Comparison of ENCODE assay signal across 7 mouse cellular contexts in genomic region chr9:50746214-50746677, GRCm38 (mm10). TPM values are rescaled to one million over a fixed set of nuclear protein-coding genes. Genes with fewer than 3 reads are reported as not detected.
DNase-seq lines count a peak whose midpoint lies in the region; ATAC-seq and TF ChIP-seq lines count a peak whose summit lies in the region.

TSS of gene 2310030G06Rik (minus strand) at chr9:50746536.

- ATAC-seq in Patski = peak; percentile 41
- peak; percentile 10; the same call in 1 of the 2 replicates for ATAC-seq in forebrain, embryonic 16.5 days
- ATAC-seq in kidney, embryonic 15.5 days (replicated peaks; ENCODE audit: low FRiP score) = peak; percentile 88

- POLR2A ChIA-PET in Patski (lab: Charles Lee) = interaction anchor here (2.0 kb wide), 1 partner anchor 19 kb away, joined by 6 read pairs; no protein-coding TSS in a partner anchor

- DNase-seq in Patski (ENCODE audit: low read depth, low spot score) = no peak
- peak; percentile 66 for DNase-seq in lung, postnatal 10 days
- DNase-seq in urinary bladder, postnatal 14 days (ENCODE audit: low spot score) = peak; percentile 64
- no peak for DNase-seq in layer of hippocampus, adult 11-12 months (ENCODE audit: low spot score)

- TF ChIP-seq POLR2A in ES-Bruce4 (IDR thresholded peaks at IDR 0.05; ENCODE audit: insufficient read depth, low read length) = no peak

- peak within 1 kb of the TSS; percentile 62 for H3K27ac ChIP-seq in ES-Bruce4 (ENCODE audit: insufficient read depth, low read length)
- H3K27ac ChIP-seq in forebrain, embryonic 16.5 days (ENCODE audit: low read length) = no peak within 1 kb of the TSS
- peak within 1 kb of the TSS; percentile 89 for H3K27ac ChIP-seq in kidney, embryonic 15.5 days

- TF ChIP-seq EP300 in ES-Bruce4 (IDR thresholded peaks at IDR 0.05; ENCODE audit: insufficient read depth, low read depth, low read length) = 0 out of 2 replicates have a peak, but pooled peaks have one; percentile 42

- no peaks in the 10 kb centered on the region for H3K9me3 ChIP-seq in ES-Bruce4 (replicated peaks; ENCODE audit: control insufficient read depth, insufficient read depth, low read length, poor library complexity, severe bottlenecking)
- H3K9me3 ChIP-seq in forebrain, embryonic 16.5 days (ENCODE audit: control insufficient read depth, low read length) = no peaks in the 10 kb centered on the region
- no peaks in the 10 kb centered on the region for H3K9me3 ChIP-seq in kidney, embryonic 15.5 days (replicated peaks)

- peak within 1 kb of the TSS; percentile 53 for H3K4me2 ChIP-seq in forebrain, embryonic 16.5 days (ENCODE audit: low read length)
- peak within 1 kb of the TSS; percentile 77 for H3K4me2 ChIP-seq in kidney, embryonic 15.5 days

- peak; percentile 28 for TF ChIP-seq CTCF in ES-Bruce4 (IDR thresholded peaks at IDR 0.05; ENCODE audit: low read depth, low read length)
- no peak for TF ChIP-seq CTCF in Patski (IDR thresholded peaks at IDR 0.05)

- 2% methylated on average over 19 of the region's 19 CpGs for WGBS in forebrain, embryonic 16.5 days
- WGBS in kidney, embryonic 15.5 days = 1% methylated on average over 19 of the region's 19 CpGs

- in situ Hi-C loops in Patski (cut with MboI; ENCODE audit: low pct_unique_long_range_greater_than_20kb) = no loop called here

- H3K4me1 ChIP-seq in ES-Bruce4 (ENCODE audit: control insufficient read depth, insufficient read depth, low read length) = peaks cover 2% of the 10 kb centered on the region
- peaks cover 3% of the 10 kb centered on the region for H3K4me1 ChIP-seq in forebrain, embryonic 16.5 days (replicated peaks; ENCODE audit: control insufficient read depth, insufficient read depth, low read length)
- 0 out of 2 replicates have a peak, but pooled peaks cover 4% of the 10 kb centered on the region for H3K4me1 ChIP-seq in kidney, embryonic 15.5 days

- peak within 1 kb of the TSS; percentile 95 for H3K4me3 ChIP-seq in ES-Bruce4 (ENCODE audit: low read depth, low read length)
- peak within 1 kb of the TSS; percentile 33 for H3K4me3 ChIP-seq in forebrain, embryonic 16.5 days (replicated peaks; ENCODE audit: low read length)
- H3K4me3 ChIP-seq in kidney, embryonic 15.5 days (replicated peaks) = peak within 1 kb of the TSS; percentile 54

- CTCF ChIA-PET in Patski (lab: Charles Lee) = interaction anchor here (0.8 to 1.3 kb wide), 3 partner anchors 16 to 24 kb away, joined by 3 to 5 read pairs (median 4); no protein-coding TSS in a partner anchor

- no peaks in the 10 kb centered on the region for H3K36me3 ChIP-seq in ES-Bruce4 (ENCODE audit: control insufficient read depth, insufficient read depth, low read length, poor library complexity, severe bottlenecking)
- H3K36me3 ChIP-seq in forebrain, embryonic 16.5 days (ENCODE audit: control insufficient read depth, insufficient read depth) = no peaks in the 10 kb centered on the region
- no peaks in the 10 kb centered on the region for H3K36me3 ChIP-seq in kidney, embryonic 15.5 days

- H3K27me3 ChIP-seq in ES-Bruce4 (ENCODE audit: control insufficient read depth, insufficient read depth, low read length, poor library complexity, severe bottlenecking) (no peaks in the 10 kb centered on the region), Patski (no peaks in the 10 kb centered on the region)
- 0 out of 2 replicates have a peak, but pooled peaks cover 5% of the 10 kb centered on the region for H3K27me3 ChIP-seq in forebrain, embryonic 16.5 days (replicated peaks; ENCODE audit: control insufficient read depth, insufficient read depth, low read length)
- H3K27me3 ChIP-seq in kidney, embryonic 15.5 days = no peaks in the 10 kb centered on the region

- peak within 1 kb of the TSS; percentile 65 for H3K9ac ChIP-seq in ES-Bruce4 (ENCODE audit: low read depth, poor library complexity, severe bottlenecking)
- H3K9ac ChIP-seq in forebrain, embryonic 16.5 days (replicated peaks; ENCODE audit: low read depth, low read length) = peak within 1 kb of the TSS; percentile 42
- peak within 1 kb of the TSS; percentile 60 for H3K9ac ChIP-seq in kidney, embryonic 15.5 days

RNA-seq across cellular contexts. Expression of gene 2310030G06Rik, which starts in this region (rescaled TPM):
- 23.7 and 31.2 TPM in 2 replicates for polyA plus RNA-seq in ES-Bruce4 (2011; ENCODE audit: insufficient read depth, insufficient read length, low read depth, missing spikeins)
- 33.1 TPM for polyA plus RNA-seq in Patski (2021)
- 1.5 and 1.7 TPM in 2 replicates for polyA plus RNA-seq in forebrain, embryonic 16.5 days (2015; fragmentation: Nextera tagmentation; extraction: Ambion mirVana)
- 8.9 and 9.2 TPM in 2 replicates for polyA plus RNA-seq in kidney, embryonic 15.5 days (2015; fragmentation: Nextera tagmentation; extraction: Ambion mirVana)

Comparison
In these comparisons a context has a peak if more than half of its experiments do, and no peak if none do; other contexts are left out.
1. H3K4me3 ChIP-seq: peak in every context shown above with its lines; median percentile 95 in ES-Bruce4; 54 in kidney, embryonic 15.5 days; 33 in forebrain, embryonic 16.5 days.
2. ATAC-seq: peak in every context shown above with its lines; median percentile 88 in kidney, embryonic 15.5 days; 41 in Patski; 10 in forebrain, embryonic 16.5 days.
3. DNase-seq: peak in lung, postnatal 10 days (single experiment) and urinary bladder, postnatal 14 days (single experiment); none in Patski (single experiment) and layer of hippocampus, adult 11-12 months (single experiment).
4. Peak in every context shown above with its lines, with median percentiles within 50 percentile points of each other: H3K9ac ChIP-seq.